Comparison of ENCODE assay signal across 17 mouse cellular contexts in genomic region chr11:5888563-5888962, GRCm38 (mm10). TPM values are rescaled to one million over a fixed set of nuclear protein-coding genes. Genes with fewer than 3 reads are reported as not detected.
DNase-seq lines count a peak whose midpoint lies in the region; ATAC-seq and TF ChIP-seq lines count a peak whose summit lies in the region.
"Not testable (repeated sequence)": the region's sequence is repeated elsewhere in the genome, so short reads cannot be mapped to it uniquely, and the experiment has no call there.
"Had no signal": no experiment of that assay in that cellular context is flagged by ENCODE, and none has a peak within 500 bp of the region (broad histone marks: within the 10 kb centered on the region; RNA-seq: fewer than 3 reads in every experiment).

No protein-coding gene starts in this region.

- H3K4me2 ChIP-seq in forebrain, embryonic 11.5 days (ENCODE audit: low read depth, low read length, severe bottlenecking); heart, embryonic 11.5 days; heart, embryonic 14.5 days (ENCODE audit: low read length); heart, postnatal 0 days (ENCODE audit: low read depth, low read length); limb, embryonic 12.5 days; neural tube, embryonic 14.5 days (ENCODE audit: low read depth, low read length): not testable (repeated sequence)

- not testable (repeated sequence) for H3K27me3 ChIP-seq in embryonic facial prominence, embryonic 10.5 days (replicated peaks; ENCODE audit: low read depth, poor library complexity, severe bottlenecking); forebrain, embryonic 11.5 days (ENCODE audit: control insufficient read depth, insufficient read depth, low read length); heart, embryonic 11.5 days (ENCODE audit: control insufficient read depth, insufficient read depth, low read length); heart, embryonic 14.5 days (ENCODE audit: control insufficient read depth, insufficient read depth, low read length); heart, postnatal 0 days (ENCODE audit: control insufficient read depth, insufficient read depth, low read length); limb, embryonic 12.5 days; neural tube, embryonic 14.5 days (ENCODE audit: control insufficient read depth, insufficient read depth, low read length)

- not testable (repeated sequence) for ATAC-seq in forebrain, embryonic 11.5 days (replicated peaks; ENCODE audit: low FRiP score); heart, embryonic 11.5 days (replicated peaks; ENCODE audit: insufficient number of reproducible peaks, low FRiP score, low TSS enrichment); heart, embryonic 14.5 days (ENCODE audit: insufficient number of reproducible peaks, insufficient read depth, low FRiP score, low read depth); heart, postnatal 0 days (ENCODE audit: insufficient read depth, low read depth); neural tube, embryonic 14.5 days (ENCODE audit: low read depth)
- ATAC-seq in limb, embryonic 12.5 days (ENCODE audit: insufficient number of reproducible peaks, insufficient read depth, low FRiP score, low TSS enrichment, low read depth): peak; percentile 43; the same call in 1 of the 2 replicates

- H3K4me3 ChIP-seq in embryonic facial prominence, embryonic 10.5 days; forebrain, embryonic 11.5 days (ENCODE audit: low read depth, low read length); heart, embryonic 11.5 days (ENCODE audit: low read depth, low read length); heart, embryonic 14.5 days (ENCODE audit: control insufficient read depth in 1 of 2, insufficient read depth in 1 of 2, low read depth in 1 of 2, low read length in 2 of 2); heart, postnatal 0 days (ENCODE audit: low read depth, low read length); limb, embryonic 12.5 days (replicated peaks); neural tube, embryonic 14.5 days (ENCODE audit: low read depth, low read length): not testable (repeated sequence)

- H3K36me3 ChIP-seq in embryonic facial prominence, embryonic 10.5 days (replicated peaks); forebrain, embryonic 11.5 days (ENCODE audit: control insufficient read depth, insufficient read depth, low read length); heart, embryonic 11.5 days (ENCODE audit: control insufficient read depth, insufficient read depth, low read length); heart, embryonic 14.5 days (ENCODE audit: control insufficient read depth, insufficient read depth, low read length); heart, postnatal 0 days (replicated peaks; ENCODE audit: control insufficient read depth, insufficient read depth, low read length); limb, embryonic 12.5 days; neural tube, embryonic 14.5 days (ENCODE audit: control insufficient read depth, insufficient read depth, low read length): not testable (repeated sequence)

- 65% methylated on average over 5 of the region's 5 CpGs for WGBS in embryonic facial prominence, embryonic 10.5 days
- WGBS in forebrain, embryonic 11.5 days: 81% methylated on average over 5 of the region's 5 CpGs
- 45% methylated on average over 5 of the region's 5 CpGs for WGBS in heart, embryonic 11.5 days (ENCODE audit: insufficient replicate concordance)
- WGBS in heart, embryonic 14.5 days: 45% methylated on average over 5 of the region's 5 CpGs
- 49% methylated on average over 5 of the region's 5 CpGs for WGBS in heart, postnatal 0 days
- WGBS in limb, embryonic 12.5 days: 42% methylated on average over 5 of the region's 5 CpGs
- WGBS in neural tube, embryonic 14.5 days: 75% methylated on average over 4 of the region's 5 CpGs

- H3K9ac ChIP-seq in forebrain, embryonic 11.5 days (ENCODE audit: low read length); heart, embryonic 11.5 days (ENCODE audit: low read depth, low read length); heart, embryonic 14.5 days (ENCODE audit: low read length); heart, postnatal 0 days (replicated peaks; ENCODE audit: low read depth, low read length); limb, embryonic 12.5 days (replicated peaks); neural tube, embryonic 14.5 days (replicated peaks; ENCODE audit: low read depth, low read length): not testable (repeated sequence)

- not testable (repeated sequence) for TF ChIP-seq EP300 in heart, postnatal 0 days (IDR thresholded peaks at IDR 0.05; ENCODE audit: low read depth)

- not testable (repeated sequence) for H3K27ac ChIP-seq in embryonic facial prominence, embryonic 10.5 days (replicated peaks); forebrain, embryonic 11.5 days (ENCODE audit: low read depth, low read length)
- peak overlapping the region; percentile 88 for H3K27ac ChIP-seq in heart, embryonic 11.5 days (ENCODE audit: low read depth, low read length)
- peak overlapping the region; percentile 68 to 78 for H3K27ac ChIP-seq in heart, embryonic 14.5 days (replicated peaks in 1 of 2; ENCODE audit: control insufficient read depth in 1 of 2, insufficient read depth in 1 of 2, low read depth in 2 of 2, low read length in 2 of 2)
- peak overlapping the region; percentile 3; the same call in 1 of the 2 replicates for H3K27ac ChIP-seq in heart, postnatal 0 days (ENCODE audit: low read depth)
- 0 out of 2 replicates have a peak overlapping the region, but pooled peaks have one; percentile 62 for H3K27ac ChIP-seq in limb, embryonic 12.5 days
- peak overlapping the region; percentile 10; the same call in 1 of the 2 replicates for H3K27ac ChIP-seq in neural tube, embryonic 14.5 days (ENCODE audit: low read depth, low read length)

- not testable (repeated sequence) for H3K9me3 ChIP-seq in embryonic facial prominence, embryonic 10.5 days; forebrain, embryonic 11.5 days (ENCODE audit: control insufficient read depth, low read length); heart, embryonic 11.5 days (replicated peaks; ENCODE audit: control insufficient read depth, low read length); heart, embryonic 14.5 days (ENCODE audit: control insufficient read depth, low read length); heart, postnatal 0 days (replicated peaks; ENCODE audit: control insufficient read depth, low read length); limb, embryonic 12.5 days; neural tube, embryonic 14.5 days (ENCODE audit: control insufficient read depth, low read length)

- H3K4me1 ChIP-seq in embryonic facial prominence, embryonic 10.5 days: peaks cover 67% of the 10 kb centered on the region
- H3K4me1 ChIP-seq in forebrain, embryonic 11.5 days (replicated peaks; ENCODE audit: control insufficient read depth, insufficient read depth, low read length); neural tube, embryonic 14.5 days (ENCODE audit: control insufficient read depth, insufficient read depth, low read length): not testable (repeated sequence)
- peaks cover 67% of the 10 kb centered on the region for H3K4me1 ChIP-seq in heart, embryonic 11.5 days (ENCODE audit: control insufficient read depth, insufficient read depth, low read length)
- peaks cover 52 to 72% of the 10 kb centered on the region in 2 experiments for H3K4me1 ChIP-seq in heart, embryonic 14.5 days (ENCODE audit: control insufficient read depth in 2 of 2, insufficient read depth in 2 of 2, low read length in 2 of 2)
- H3K4me1 ChIP-seq in heart, postnatal 0 days (ENCODE audit: control insufficient read depth, insufficient read depth): peaks cover 40% of the 10 kb centered on the region
- H3K4me1 ChIP-seq in limb, embryonic 12.5 days (replicated peaks): peaks cover 49% of the 10 kb centered on the region

- peak; percentile 22 for DNase-seq in A20 (ENCODE audit: low read depth, low spot score)
- DNase-seq in embryonic facial prominence, embryonic 10.5 days (ENCODE audit: low spot score): peak; percentile 26
- peak; percentile 44 for DNase-seq in forebrain, embryonic 11.5 days (ENCODE audit: low spot score)
- DNase-seq in heart, postnatal 0 days (ENCODE audit: low spot score): not testable (repeated sequence)

- TF ChIP-seq CTCF in heart, postnatal 0 days (IDR thresholded peaks at IDR 0.05; ENCODE audit: low read depth): not testable (repeated sequence)

RNA-seq across cellular contexts. Expression of gene Myl7, which starts 10.0 kb away (rescaled TPM):
- 5.4 and 23.9 TPM in 2 replicates for polyA plus RNA-seq in embryonic facial prominence, embryonic 10.5 days (2016; fragmentation: Nextera tagmentation; extraction: Ambion mirVana)
- polyA plus RNA-seq in forebrain, embryonic 11.5 days (2014; fragmentation: Nextera tagmentation; extraction: Ambion mirVana): 0.47 and 1.3 TPM in 2 replicates
- 7,501 and 8,192 TPM in 2 replicates for polyA plus RNA-seq in heart, embryonic 11.5 days (2014; fragmentation: Nextera tagmentation; extraction: Ambion mirVana)
- polyA plus RNA-seq in heart, embryonic 14.5 days (2014; fragmentation: Nextera tagmentation; extraction: Ambion mirVana): 5,314 and 7,420 TPM in 2 replicates
- 1,536 and 2,717 TPM in 2 replicates for total RNA-seq in heart, postnatal 0 days (2014; rRNA removed; ENCODE audit: low replicate concordance)
- polyA plus RNA-seq in heart, postnatal 0 days (2015; fragmentation: Nextera tagmentation; extraction: Ambion mirVana): 5,015 and 6,387 TPM in 2 replicates
- polyA plus RNA-seq in limb, embryonic 12.5 days (2016; fragmentation: Nextera tagmentation; extraction: Ambion mirVana): 1.3 and 2.4 TPM in 2 replicates
- polyA plus RNA-seq in neural tube, embryonic 14.5 days (2014; fragmentation: Nextera tagmentation; extraction: Ambion mirVana): not detected in 2 replicates
- total RNA-seq: adrenal gland, postnatal 25 days; forebrain, postnatal 0 days; gastrocnemius, adult 2 months; gastrocnemius, postnatal 14 days; gastrocnemius, postnatal 4 days had no signal
- polyA plus RNA-seq: activated CD4-positive, CD25-positive, alpha-beta regulatory T cell, adult 4 months; cortical plate, adult 2 months; forebrain, embryonic 13.5 days; forebrain, postnatal 0 days; frontal cortex, adult 2 months had no signal

RNA-seq across cellular contexts. Expression of gene Pold2, which starts 10.5 kb away (rescaled TPM):
- polyA plus RNA-seq in embryonic facial prominence, embryonic 10.5 days (2016; fragmentation: Nextera tagmentation; extraction: Ambion mirVana): 155 and 161 TPM in 2 replicates
- 130 TPM in 2 replicates for polyA plus RNA-seq in forebrain, embryonic 11.5 days (2014; fragmentation: Nextera tagmentation; extraction: Ambion mirVana)
- 86.8 and 95.2 TPM in 2 replicates for polyA plus RNA-seq in heart, embryonic 11.5 days (2014; fragmentation: Nextera tagmentation; extraction: Ambion mirVana)
- polyA plus RNA-seq in heart, embryonic 14.5 days (2014; fragmentation: Nextera tagmentation; extraction: Ambion mirVana): 77.0 and 86.2 TPM in 2 replicates
- 23.9 and 58.7 TPM in 2 replicates for total RNA-seq in heart, postnatal 0 days (2014; rRNA removed; ENCODE audit: low replicate concordance)
- polyA plus RNA-seq in heart, postnatal 0 days (2015; fragmentation: Nextera tagmentation; extraction: Ambion mirVana): 54.6 and 60.0 TPM in 2 replicates
- 127 and 129 TPM in 2 replicates for polyA plus RNA-seq in limb, embryonic 12.5 days (2016; fragmentation: Nextera tagmentation; extraction: Ambion mirVana)
- polyA plus RNA-seq in neural tube, embryonic 14.5 days (2014; fragmentation: Nextera tagmentation; extraction: Ambion mirVana): 48.2 and 48.6 TPM in 2 replicates

RNA-seq across cellular contexts. Expression of gene Aebp1, which starts 26.8 kb away (rescaled TPM):
- polyA plus RNA-seq in embryonic facial prominence, embryonic 10.5 days (2016; fragmentation: Nextera tagmentation; extraction: Ambion mirVana): 9.0 TPM in 2 replicates
- 20.4 and 24.9 TPM in 2 replicates for polyA plus RNA-seq in forebrain, embryonic 11.5 days (2014; fragmentation: Nextera tagmentation; extraction: Ambion mirVana)
- 21.4 and 27.7 TPM in 2 replicates for polyA plus RNA-seq in heart, embryonic 11.5 days (2014; fragmentation: Nextera tagmentation; extraction: Ambion mirVana)
- polyA plus RNA-seq in heart, embryonic 14.5 days (2014; fragmentation: Nextera tagmentation; extraction: Ambion mirVana): 25.0 and 32.8 TPM in 2 replicates
- total RNA-seq in heart, postnatal 0 days (2014; rRNA removed; ENCODE audit: low replicate concordance): 14.2 and 23.5 TPM in 2 replicates
- 17.5 and 19.4 TPM in 2 replicates for polyA plus RNA-seq in heart, postnatal 0 days (2015; fragmentation: Nextera tagmentation; extraction: Ambion mirVana)
- polyA plus RNA-seq in limb, embryonic 12.5 days (2016; fragmentation: Nextera tagmentation; extraction: Ambion mirVana): 12.5 and 15.2 TPM in 2 replicates
- 1.7 and 27.4 TPM in 2 replicates for polyA plus RNA-seq in neural tube, embryonic 14.5 days (2014; fragmentation: Nextera tagmentation; extraction: Ambion mirVana)

RNA-seq across cellular contexts. Expression of gene Polm, which starts 50.7 kb away (rescaled TPM):
- 9.4 and 10.0 TPM in 2 replicates for polyA plus RNA-seq in embryonic facial prominence, embryonic 10.5 days (2016; fragmentation: Nextera tagmentation; extraction: Ambion mirVana)
- polyA plus RNA-seq in forebrain, embryonic 11.5 days (2014; fragmentation: Nextera tagmentation; extraction: Ambion mirVana): 8.8 and 8.9 TPM in 2 replicates
- polyA plus RNA-seq in heart, embryonic 11.5 days (2014; fragmentation: Nextera tagmentation; extraction: Ambion mirVana): 5.1 and 5.7 TPM in 2 replicates
- polyA plus RNA-seq in heart, embryonic 14.5 days (2014; fragmentation: Nextera tagmentation; extraction: Ambion mirVana): 5.6 and 7.0 TPM in 2 replicates
- total RNA-seq in heart, postnatal 0 days (2014; rRNA removed; ENCODE audit: low replicate concordance): 1.7 and 4.4 TPM in 2 replicates
- 3.3 and 3.7 TPM in 2 replicates for polyA plus RNA-seq in heart, postnatal 0 days (2015; fragmentation: Nextera tagmentation; extraction: Ambion mirVana)
- polyA plus RNA-seq in limb, embryonic 12.5 days (2016; fragmentation: Nextera tagmentation; extraction: Ambion mirVana): 9.0 and 10.0 TPM in 2 replicates
- 5.1 and 5.2 TPM in 2 replicates for polyA plus RNA-seq in neural tube, embryonic 14.5 days (2014; fragmentation: Nextera tagmentation; extraction: Ambion mirVana)

Comparison
In these comparisons a context has a peak if more than half of its experiments do, and no peak if none do; other contexts are left out.
1. RNA of gene Myl7, which starts 10.0 kb away (polyA plus RNA-seq): 7,501 to 8,192 TPM in heart, embryonic 11.5 days, 5,314 to 7,420 TPM in heart, embryonic 14.5 days and 5,015 to 6,387 TPM in heart, postnatal 0 days; 5.4 to 23.9 TPM in embryonic facial prominence, embryonic 10.5 days, 1.3 to 2.4 TPM in limb, embryonic 12.5 days, 0.47 to 1.3 TPM in forebrain, embryonic 11.5 days and not detected in neural tube, embryonic 14.5 days; every median in the first group is over 100 times any median in the second.